Mouse (Mus musculus): ENCODE results near the gene Nup214. TPM values are rescaled to one million over a fixed set of nuclear protein-coding genes. Genes with fewer than 3 reads are reported as not detected.

The Nup214 gene
- total and polyA plus RNA-seq, 3 experiments = 13.9 to 106 (median 50.9) TPM

DNA sequence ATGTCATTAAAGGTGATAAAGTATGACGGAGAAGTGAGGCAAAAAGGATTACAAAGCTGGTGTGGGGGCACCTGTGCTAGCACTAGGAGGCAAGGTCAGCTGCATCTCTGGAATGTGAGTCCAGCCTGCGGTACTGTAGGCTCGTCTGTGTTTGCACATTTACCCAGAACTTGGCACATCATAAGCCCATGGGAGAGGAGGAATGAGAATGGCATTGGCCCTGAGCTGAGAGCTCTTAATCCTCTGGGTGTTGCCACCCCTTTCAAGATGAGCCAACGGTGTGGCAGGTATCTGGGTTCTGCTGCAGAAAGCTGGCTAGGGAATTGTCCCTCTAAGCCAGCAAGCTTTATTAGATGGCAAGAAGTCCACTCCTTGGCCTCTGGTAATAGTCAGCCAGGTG lies 45.5 kb downstream of the Nup214 start:
- DNase-seq (ENCODE audit: extremely low read depth) = no peak
- dilution Hi-C loops (cut with MboI; ENCODE audit: extremely low pct_ligation_motif_present, extremely low pct_unique_long_range_greater_than_20kb, low sequenced_read_pairs) = no loop called here

DNA sequence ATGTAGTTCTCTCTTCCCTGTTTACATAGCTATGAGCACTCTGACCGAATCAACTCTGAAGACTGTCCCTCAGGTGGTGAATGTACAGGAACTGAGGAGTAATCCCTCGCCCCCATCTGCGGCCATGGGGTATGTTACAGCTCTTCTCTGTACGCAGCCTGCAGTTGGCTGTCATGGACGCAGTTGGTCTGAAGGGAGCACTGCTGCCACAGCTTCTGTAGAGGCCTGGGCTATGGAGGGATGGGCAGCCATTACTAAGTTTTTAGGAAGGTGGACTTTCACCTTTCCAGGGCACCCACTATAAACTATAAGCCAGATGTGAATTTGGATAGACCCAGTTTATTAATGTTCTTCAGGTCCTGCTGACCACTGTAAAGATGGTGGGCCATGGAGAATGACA lies 46.0 kb downstream of the Nup214 start:
- DNase-seq (ENCODE audit: extremely low read depth) = no peak
- no peak overlapping the region for H3K9ac ChIP-seq (ENCODE audit: insufficient read depth, low read depth)
- no peaks in the 10 kb centered on the region for H3K79me2 ChIP-seq (replicated peaks; ENCODE audit: control insufficient read depth, extremely low read depth, insufficient read depth, poor library complexity, severe bottlenecking)
- H3K27ac ChIP-seq (ENCODE audit: insufficient read depth, low read depth) = no peak overlapping the region
- peaks cover 4 to 15% of the 10 kb centered on the region in 2 experiments for H3K4me1 ChIP-seq (ENCODE audit: control insufficient read depth in 1 of 2, insufficient read depth in 2 of 2)
- H3K4me3 ChIP-seq (replicated peaks in 1 of 3; ENCODE audit: low read depth in 2 of 3, low read length in 2 of 3, poor library complexity in 1 of 3) = no peak overlapping the region
- no peaks in the 10 kb centered on the region for H3K9me3 ChIP-seq (replicated peaks; ENCODE audit: low read length)
- H3K36me3 ChIP-seq (replicated peaks in 1 of 2; ENCODE audit: control insufficient read depth in 1 of 2, insufficient read depth in 1 of 2, low read length in 1 of 2) = peaks cover 71 to 96% of the 10 kb centered on the region in 2 experiments
- H3K4me2 ChIP-seq (ENCODE audit: insufficient read depth, low read depth, poor library complexity, severe bottlenecking) = no peak overlapping the region
- dilution Hi-C loops (cut with MboI; ENCODE audit: extremely low pct_ligation_motif_present, extremely low pct_unique_long_range_greater_than_20kb, low sequenced_read_pairs) = no loop called here
- no peaks in the 10 kb centered on the region for H3K27me3 ChIP-seq (replicated peaks)
- TF ChIP-seq TCF12 (IDR thresholded peaks at IDR 0.05; ENCODE audit: low read depth, low read length) (no peak), SMC3 (IDR thresholded peaks at IDR 0.05; ENCODE audit: low read depth, low read length) (no peak), JUND (conservative IDR thresholded peaks at IDR 0.05; ENCODE audit: low read depth, low read length) (no peak)
- in situ Hi-C loops (cut with MboI; ENCODE audit: low pct_ligation_motif_present, low pct_unique_long_range_greater_than_20kb, low sequenced_read_pairs) = no loop called here

More for the DNA sequence above, 45.5 kb downstream of the Nup214 start:
- TF ChIP-seq GABPA (IDR thresholded peaks at IDR 0.05; ENCODE audit: insufficient replicate concordance, low read depth, low read length) = no peak
- no peak for TF ChIP-seq CHD2 (IDR thresholded peaks at IDR 0.05; ENCODE audit: low read length)
- TF ChIP-seq RAD21 (IDR thresholded peaks at IDR 0.05; ENCODE audit: low read depth, low read length) = no peak
- no peak for TF ChIP-seq TCF12 (IDR thresholded peaks at IDR 0.05; ENCODE audit: low read depth, low read length)
- TF ChIP-seq JUND (conservative IDR thresholded peaks at IDR 0.05; ENCODE audit: low read depth, low read length) = no peak
- no peak for TF ChIP-seq CHD1 (IDR thresholded peaks at IDR 0.05; ENCODE audit: low read depth, low read length)
- TF ChIP-seq PAX5 (IDR thresholded peaks at IDR 0.05; ENCODE audit: low read length) = no peak
- no peak for TF ChIP-seq UBTF (IDR thresholded peaks at IDR 0.05; ENCODE audit: low read depth, low read length)
- TF ChIP-seq ZNF384 (IDR thresholded peaks at IDR 0.05; ENCODE audit: low read depth, low read length) = no peak
- TF ChIP-seq TBP (conservative IDR thresholded peaks at IDR 0.05; ENCODE audit: low read depth, low read length) = no peak
- no peak for TF ChIP-seq ZKSCAN1 (IDR thresholded peaks at IDR 0.05; ENCODE audit: borderline replicate concordance, low read depth, low read length)
- no peak for TF ChIP-seq JUN (IDR thresholded peaks at IDR 0.05; ENCODE audit: insufficient read depth, low read depth, low read length)
- H3K4me1 ChIP-seq (ENCODE audit: control insufficient read depth in 1 of 2, insufficient read depth in 2 of 2) = peaks cover 4 to 15% of the 10 kb centered on the region in 2 experiments
- H3K27me3 ChIP-seq (replicated peaks) = no peaks in the 10 kb centered on the region
- H3K9ac ChIP-seq (ENCODE audit: insufficient read depth, low read depth) = no peak overlapping the region
- H3K27ac ChIP-seq (ENCODE audit: insufficient read depth, low read depth) = no peak overlapping the region
- in situ Hi-C loops (cut with MboI; ENCODE audit: low pct_ligation_motif_present, low pct_unique_long_range_greater_than_20kb, low sequenced_read_pairs) = no loop called here
- no peak overlapping the region for H3K4me3 ChIP-seq (replicated peaks in 1 of 3; ENCODE audit: low read depth in 2 of 3, low read length in 2 of 3, poor library complexity in 1 of 3)
- H3K9me3 ChIP-seq (replicated peaks; ENCODE audit: low read length) = no peaks in the 10 kb centered on the region
- H3K79me2 ChIP-seq (replicated peaks; ENCODE audit: control insufficient read depth, extremely low read depth, insufficient read depth, poor library complexity, severe bottlenecking) = no peaks in the 10 kb centered on the region
- peaks cover 69 to 94% of the 10 kb centered on the region in 2 experiments for H3K36me3 ChIP-seq (replicated peaks in 1 of 2; ENCODE audit: control insufficient read depth in 1 of 2, insufficient read depth in 1 of 2, low read length in 1 of 2)
- no peak overlapping the region for H3K4me2 ChIP-seq (ENCODE audit: insufficient read depth, low read depth, poor library complexity, severe bottlenecking)

DNA sequence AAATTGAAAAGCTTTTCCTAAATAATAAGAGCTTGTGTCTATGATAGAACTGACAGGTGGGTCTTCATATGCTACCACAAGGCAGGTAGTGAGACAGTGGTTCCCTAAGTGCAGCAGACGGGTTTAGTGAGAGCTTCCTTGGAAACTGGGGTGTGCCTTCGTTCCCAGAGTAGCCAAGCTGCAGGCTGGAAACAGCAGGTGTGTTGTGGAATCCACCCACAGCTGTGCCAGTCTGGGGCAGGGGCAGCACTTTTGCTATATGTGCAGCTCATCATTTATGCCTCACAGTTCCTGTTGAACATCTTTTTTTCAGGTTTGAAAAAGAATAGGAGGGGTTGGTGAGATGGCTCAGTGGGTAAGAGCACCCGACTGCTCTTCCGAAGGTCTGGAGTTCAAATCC lies 50.1 kb downstream of the Nup214 start:
- DNase-seq (ENCODE audit: extremely low read depth) = no peak
- Histone ChIP-seq H3K36me3 (replicated peaks in 1 of 2; ENCODE audit: control insufficient read depth in 1 of 2, insufficient read depth in 1 of 2, low read length in 1 of 2) (peaks cover 66 to 92% of the 10 kb centered on the region in 2 experiments), H3K9me3 (replicated peaks; ENCODE audit: low read length) (no peaks in the 10 kb centered on the region), H3K4me1 (ENCODE audit: control insufficient read depth in 1 of 2, insufficient read depth in 2 of 2) (peaks cover 4 to 15% of the 10 kb centered on the region in 2 experiments), H3K79me2 (replicated peaks; ENCODE audit: control insufficient read depth, extremely low read depth, insufficient read depth, poor library complexity, severe bottlenecking) (no peaks in the 10 kb centered on the region), H3K4me2 (ENCODE audit: insufficient read depth, low read depth, poor library complexity, severe bottlenecking) (no peak overlapping the region), H3K27ac (ENCODE audit: insufficient read depth, low read depth) (no peak overlapping the region), H3K27me3 (replicated peaks) (no peaks in the 10 kb centered on the region), H3K4me3 (replicated peaks in 1 of 3; ENCODE audit: low read depth in 2 of 3, low read length in 2 of 3, poor library complexity in 1 of 3) (no peak overlapping the region), H3K9ac (ENCODE audit: insufficient read depth, low read depth) (no peak overlapping the region)
- dilution Hi-C loops (cut with MboI; ENCODE audit: extremely low pct_ligation_motif_present, extremely low pct_unique_long_range_greater_than_20kb, low sequenced_read_pairs) = no loop called here
- in situ Hi-C loops (cut with MboI; ENCODE audit: low pct_ligation_motif_present, low pct_unique_long_range_greater_than_20kb, low sequenced_read_pairs) = no loop called here
- TF ChIP-seq SIN3A (IDR thresholded peaks at IDR 0.05; ENCODE audit: low read length) (no peak), JUND (conservative IDR thresholded peaks at IDR 0.05; ENCODE audit: low read depth, low read length) (no peak), ETS1 (conservative IDR thresholded peaks at IDR 0.05; ENCODE audit: low read depth, low read length) (no peak), POLR2AphosphoS2 (IDR thresholded peaks at IDR 0.05; ENCODE audit: low read depth, low read length) (no peak), MXI1 (IDR thresholded peaks at IDR 0.05; ENCODE audit: low read depth, low read length) (no peak)

Data from CH12.LX (cell line).